Mouse (Mus musculus): ENCODE data around the gene Opa3.
"Not testable (repeated sequence)": the region's sequence is repeated elsewhere in the genome, so short reads cannot be mapped to it uniquely, and the experiment has no call there.

The Opa3 gene

DNA sequence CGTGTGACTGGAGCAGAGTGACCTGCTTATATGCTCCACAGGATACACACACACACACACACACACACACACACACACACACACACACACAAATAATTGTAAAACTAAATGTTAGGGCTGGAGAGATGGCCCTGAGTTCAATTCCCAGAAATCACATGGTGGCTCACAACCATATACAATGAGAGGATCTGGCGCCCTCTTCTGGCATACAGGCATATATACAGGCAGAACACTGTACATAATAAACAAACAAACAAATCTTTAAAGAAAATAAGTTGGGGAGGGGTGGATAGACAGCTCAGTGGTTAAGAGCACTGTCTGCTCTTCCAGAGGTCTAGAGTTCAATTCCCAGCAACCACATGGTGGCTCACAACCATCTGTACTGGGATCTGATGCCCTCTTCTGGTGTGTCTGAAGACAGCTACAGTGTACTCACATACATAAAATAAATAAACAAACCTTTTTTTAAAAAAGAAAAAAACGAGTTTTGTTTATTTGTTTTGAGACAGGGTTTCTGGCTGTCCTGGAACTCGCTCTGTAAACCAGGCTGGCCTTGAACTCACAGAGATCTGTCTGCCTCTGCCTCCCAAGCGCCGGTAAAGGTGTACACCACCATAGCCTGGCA is 53.7 kb downstream of the Opa3 start:
- not testable (repeated sequence) for DNase-seq (ENCODE audit: low spot score in 2 of 2)

DNA sequence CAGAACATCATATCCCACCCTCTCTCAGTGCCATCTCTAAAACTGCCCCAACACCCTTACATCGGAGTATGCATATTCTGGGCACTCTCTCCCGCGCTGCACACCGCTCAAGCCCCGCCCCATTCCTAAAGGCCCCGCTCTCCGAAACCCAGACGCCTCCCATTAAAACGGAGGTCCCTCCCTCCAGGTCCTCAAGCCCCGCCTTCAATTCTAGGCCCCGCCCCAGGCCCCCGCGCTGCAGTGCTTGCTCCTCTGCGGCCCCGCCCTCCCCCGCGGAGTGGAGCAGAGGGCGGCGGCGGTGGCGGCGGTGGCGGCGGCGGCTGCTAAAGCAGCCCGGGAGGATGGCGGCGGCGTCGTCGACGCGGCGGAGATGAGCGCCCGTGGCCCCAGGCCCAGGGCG is 54.3 kb downstream of the Opa3 start, which contains the start of gene Rtn2:
Gene Rtn2 (plus strand): TSS at position 240 of the 400 bp plus-strand sequence.
- peak; percentile 62 to 68 for DNase-seq (ENCODE audit: low spot score in 2 of 2)

DNA sequence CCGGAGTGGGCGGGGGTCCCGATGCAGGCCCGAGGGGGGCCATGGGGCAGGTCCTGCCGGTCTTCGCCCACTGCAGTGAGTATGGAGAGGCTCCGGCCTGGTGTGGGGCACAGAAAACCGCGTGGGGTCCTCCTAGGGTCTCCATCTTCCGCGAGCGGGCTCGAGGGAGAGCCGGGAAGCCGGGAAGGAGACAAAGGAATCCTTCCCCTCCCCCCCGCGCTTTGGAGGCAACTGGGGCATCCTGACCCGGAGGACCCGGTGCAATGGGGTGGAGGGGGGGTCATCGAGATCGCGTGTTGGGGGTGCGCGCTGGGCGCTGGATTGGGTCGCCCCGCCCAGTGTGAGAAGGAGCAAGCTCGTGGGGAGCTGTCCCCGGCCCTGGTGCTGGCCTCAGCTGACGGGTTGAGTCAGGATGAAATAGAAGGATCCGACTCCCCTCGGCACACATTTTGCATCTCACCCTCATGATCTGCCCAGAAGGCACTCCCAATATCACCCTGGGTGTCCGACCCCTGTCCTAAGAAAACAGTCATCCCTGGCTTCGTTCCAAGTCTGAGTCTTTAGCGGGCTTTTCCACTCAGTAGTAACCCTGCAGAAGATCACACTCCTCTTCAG is 54.8 kb downstream of the Opa3 start:
- no peak for DNase-seq (ENCODE audit: low spot score in 2 of 2)

DNA sequence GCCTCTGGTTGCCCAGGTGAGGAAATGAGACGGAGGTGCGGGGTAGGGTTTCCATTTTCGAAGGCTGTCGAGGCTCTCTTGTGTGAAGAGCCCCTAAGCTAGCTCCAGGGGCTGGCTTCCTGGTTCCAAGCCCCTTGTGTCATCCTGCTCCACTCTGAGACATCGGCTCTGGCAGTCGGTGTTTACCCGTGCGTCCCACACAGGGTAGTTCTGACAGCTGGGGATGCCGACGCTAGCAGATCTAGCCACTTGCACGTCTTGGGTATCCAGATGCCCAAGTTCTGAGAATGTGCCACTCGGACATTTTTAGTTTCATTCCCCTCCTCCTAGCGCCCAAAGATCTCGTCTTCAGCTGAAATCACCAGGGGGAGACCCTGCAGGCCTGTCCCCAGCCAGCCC is 55.3 kb downstream of the Opa3 start:
- no peak for DNase-seq (ENCODE audit: low spot score in 2 of 2)

DNA sequence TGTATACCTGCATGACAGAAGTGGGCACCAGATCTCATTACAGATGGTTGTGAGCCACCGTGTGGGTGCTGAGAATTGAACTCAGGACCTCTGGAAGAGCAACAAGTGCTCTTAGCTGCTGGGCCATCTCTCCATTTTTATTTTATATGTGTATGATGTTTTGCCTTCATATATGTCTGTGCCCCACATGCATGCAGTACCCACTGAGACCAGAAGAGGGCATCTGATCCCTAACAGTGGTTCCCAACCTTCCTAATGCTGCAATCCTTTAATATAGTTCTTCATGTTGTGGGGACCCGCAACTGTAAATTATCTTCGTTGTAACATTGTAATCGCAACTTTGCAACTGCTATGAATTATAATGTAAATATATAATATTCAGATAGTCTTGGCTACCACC is 56.6 kb downstream of the Opa3 start:
- DNase-seq (ENCODE audit: low spot score in 2 of 2) = peak in 1 of 2 experiments; percentile 65

DNA sequence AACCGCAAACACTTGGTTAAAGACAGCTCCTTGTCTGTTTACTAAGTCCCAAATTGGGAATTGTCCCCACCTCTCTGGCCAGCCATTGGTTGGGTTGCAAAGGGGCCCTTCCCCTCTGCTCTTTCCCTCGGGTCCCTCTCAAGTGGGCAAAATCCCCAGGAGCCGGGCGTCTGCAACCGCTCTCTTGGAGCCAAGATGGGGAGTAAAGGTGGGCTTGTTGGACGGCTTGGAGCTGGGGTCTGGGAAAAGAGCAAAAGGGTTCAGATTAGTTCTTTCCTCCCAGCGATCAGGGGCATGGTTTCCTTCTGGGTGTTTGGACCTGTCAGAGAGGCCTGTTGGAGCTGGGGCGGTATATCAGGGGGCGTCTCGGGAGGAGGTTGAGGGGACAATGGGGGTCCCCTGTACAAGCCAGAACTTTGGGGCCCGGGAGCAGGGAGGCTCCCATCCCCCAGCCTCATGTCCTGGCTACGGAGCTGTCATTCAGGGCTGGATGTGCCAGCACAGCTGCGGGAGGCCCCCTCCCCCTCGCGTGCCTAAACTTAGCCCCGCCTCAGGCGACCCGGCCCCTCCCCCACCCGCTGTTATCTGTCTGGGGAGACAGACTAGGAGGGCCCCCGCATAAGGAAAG is 62.9 kb downstream of the Opa3 start:
- no peak for DNase-seq (ENCODE audit: low spot score in 2 of 2)

DNA sequence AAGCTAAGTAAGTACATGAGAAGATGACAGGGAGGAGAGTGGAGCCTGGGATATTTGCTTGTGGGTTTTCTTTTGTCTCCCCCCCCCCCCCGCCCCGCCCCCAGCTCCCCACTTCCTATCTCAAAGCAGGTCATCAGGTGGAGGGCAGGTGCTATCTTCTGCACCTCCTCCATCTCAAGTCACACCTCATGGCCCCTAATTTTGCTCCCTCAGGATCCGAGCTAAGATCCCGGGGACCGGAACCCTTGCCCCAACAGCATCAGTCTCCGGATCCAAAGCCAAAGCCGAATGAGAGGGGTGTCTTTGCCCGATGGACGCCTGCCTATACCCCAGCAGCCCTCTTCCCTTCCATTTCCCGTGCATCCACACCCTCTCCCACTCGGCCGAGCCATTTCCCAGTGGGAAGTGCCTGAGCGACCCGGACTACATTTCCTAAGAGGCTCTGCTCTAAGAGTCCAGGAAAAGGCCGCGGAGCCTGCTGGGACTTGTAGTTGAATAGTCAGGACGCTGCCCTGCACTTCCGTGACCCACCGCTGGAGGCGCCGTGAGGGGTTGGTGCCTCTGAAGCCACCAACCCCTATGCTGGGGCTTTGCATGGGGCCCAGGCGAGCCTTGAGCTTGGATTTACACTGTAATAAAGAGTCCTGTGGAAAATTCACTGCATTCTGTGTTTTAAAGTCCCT is 67.5 kb downstream of the Opa3 start:
- DNase-seq (ENCODE audit: low spot score in 2 of 2) = peak; percentile 82 to 95

DNA sequence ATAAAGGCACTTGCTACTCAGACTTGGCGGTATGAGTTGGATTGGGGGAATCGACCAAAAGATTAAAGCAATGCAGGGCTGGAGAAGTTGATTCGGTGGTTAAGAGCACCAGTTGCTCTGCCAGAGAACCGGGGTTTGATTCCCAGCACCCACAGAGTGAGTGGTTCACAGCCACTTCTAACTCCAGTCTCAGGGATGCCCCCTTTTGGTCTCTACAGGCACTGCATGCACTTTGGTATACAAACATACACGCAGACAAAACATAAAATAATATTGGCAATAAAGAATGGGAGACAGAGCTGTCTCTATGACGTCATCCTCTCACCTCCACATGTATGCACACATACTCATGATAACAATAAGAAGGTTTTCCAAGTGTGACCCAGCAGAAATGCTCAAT is 68.9 kb downstream of the Opa3 start:
- DNase-seq (ENCODE audit: low spot score in 2 of 2) = no peak

DNA sequence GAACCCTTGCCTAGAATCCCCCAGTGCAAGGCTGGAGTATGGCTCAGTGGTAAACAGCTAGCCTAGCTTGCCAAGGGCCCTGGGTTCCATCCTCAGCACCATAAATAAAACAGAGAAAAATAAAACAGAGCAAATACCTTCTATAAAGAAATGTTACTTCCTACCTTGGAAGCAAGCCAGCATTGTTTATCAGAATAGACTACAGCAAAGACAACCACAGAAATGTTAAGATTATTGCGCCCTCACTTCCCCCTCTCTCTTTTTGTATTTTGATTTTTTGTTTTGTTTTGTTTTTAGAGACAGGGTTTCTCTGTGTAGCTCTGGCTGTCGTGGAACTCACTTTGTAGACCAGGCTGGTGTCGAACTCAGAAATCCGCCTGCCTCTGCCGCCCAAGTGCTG is 69.7 kb downstream of the Opa3 start:
- no peak for DNase-seq (ENCODE audit: low spot score in 2 of 2)

DNA sequence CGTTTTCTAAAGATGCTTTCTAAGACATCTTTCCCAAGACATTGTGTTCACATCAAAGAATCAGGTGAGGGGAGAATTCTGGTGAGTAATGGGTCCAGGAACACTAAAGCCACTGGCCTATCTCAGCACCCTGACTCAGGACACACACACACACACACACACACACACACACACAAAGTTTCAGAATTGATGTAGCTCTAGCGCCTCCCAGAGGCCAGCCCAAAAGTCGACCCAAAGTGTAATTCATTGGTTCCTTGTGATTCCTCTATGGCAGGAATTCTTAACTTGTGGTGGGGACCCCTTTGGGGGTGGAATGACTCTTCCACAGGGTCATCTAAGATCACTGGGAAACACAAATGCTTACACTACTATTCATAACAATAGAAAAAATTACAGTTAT is 71.1 kb downstream of the Opa3 start:
- no peak for DNase-seq (ENCODE audit: low spot score in 2 of 2)

DNA sequence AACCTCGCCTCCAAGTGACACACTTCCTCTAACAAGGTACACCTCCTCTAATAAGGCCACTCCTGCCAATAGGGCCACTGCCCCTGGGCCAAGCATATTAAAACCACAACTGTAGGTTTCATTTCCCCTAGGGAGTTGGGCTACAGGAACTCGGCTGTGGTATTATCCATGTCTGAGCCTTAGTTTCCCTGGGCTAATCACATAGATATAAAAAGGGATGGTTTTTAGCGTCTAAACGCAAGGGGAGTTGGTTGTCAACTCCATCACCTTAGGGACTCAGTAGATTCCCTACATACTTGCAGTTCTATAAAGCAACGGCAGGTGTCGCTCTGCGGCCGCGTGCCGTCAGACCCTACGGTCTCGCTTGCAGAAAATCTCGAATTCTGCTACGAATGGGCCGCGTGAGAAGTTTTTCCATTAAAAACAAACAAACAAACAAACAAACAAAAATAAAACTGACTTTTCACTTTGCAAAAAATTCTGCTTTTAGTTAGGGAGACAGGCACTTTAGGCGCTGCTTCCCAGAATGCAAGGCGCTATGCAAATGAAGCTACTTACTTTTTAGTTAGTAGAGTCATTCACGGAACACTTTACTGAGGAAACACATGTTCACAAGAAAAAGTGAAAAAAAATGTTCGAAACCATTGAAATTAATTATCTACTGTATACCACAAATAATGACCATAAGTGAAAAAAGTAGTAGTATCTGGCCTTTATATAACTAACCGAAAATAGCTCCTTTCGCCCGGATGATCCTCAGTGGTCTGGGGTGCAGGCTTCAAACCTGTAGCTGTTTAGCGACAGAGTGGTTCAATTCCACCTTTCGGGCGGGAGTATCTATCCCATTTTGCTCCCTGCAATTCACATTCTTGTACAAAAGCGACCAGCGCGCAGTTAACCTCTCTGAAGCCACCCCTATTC is 72.6 kb downstream of the Opa3 start:
- DNase-seq (ENCODE audit: low spot score in 2 of 2) = peak; percentile 60 to 75

DNA sequence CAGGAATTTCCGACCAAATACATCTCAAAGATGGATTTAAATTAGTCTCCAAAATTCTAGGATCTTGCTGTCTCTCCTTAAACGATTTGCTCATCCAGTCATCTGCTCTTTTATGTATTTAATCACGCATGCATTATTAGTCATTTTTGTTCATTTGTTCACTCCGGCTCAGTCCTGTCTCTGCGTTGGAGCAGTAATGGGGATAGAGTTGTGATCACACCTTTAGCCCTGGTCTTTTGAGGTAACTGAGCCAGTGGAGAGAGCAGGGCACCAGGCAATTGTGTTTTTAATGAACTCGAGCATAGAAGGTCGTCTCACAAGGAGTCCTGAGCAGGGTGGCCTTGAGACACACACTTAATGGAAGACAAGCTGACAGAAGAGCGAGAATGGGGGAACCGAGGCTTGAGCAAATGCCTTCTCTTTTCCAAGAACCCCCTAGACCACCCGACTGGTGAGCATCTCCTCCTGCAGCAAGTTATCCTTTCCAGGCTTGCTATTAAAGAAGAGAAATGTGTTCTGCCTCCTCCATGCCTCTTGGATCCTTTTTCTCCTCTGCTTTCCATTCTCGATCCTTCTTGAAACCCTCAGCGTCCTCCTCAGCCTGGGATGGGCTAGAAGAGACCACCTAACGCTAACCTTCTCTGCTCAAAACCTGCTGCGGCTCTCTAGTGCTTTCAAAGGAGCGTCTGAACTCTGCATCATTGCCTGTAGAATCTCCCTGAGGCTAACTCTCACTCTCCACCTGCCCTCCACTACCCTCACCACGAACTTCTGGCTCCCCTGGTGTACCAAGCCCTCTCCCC is 73.5 kb downstream of the Opa3 start:
- no peak for DNase-seq (ENCODE audit: low spot score in 2 of 2)

DNA sequence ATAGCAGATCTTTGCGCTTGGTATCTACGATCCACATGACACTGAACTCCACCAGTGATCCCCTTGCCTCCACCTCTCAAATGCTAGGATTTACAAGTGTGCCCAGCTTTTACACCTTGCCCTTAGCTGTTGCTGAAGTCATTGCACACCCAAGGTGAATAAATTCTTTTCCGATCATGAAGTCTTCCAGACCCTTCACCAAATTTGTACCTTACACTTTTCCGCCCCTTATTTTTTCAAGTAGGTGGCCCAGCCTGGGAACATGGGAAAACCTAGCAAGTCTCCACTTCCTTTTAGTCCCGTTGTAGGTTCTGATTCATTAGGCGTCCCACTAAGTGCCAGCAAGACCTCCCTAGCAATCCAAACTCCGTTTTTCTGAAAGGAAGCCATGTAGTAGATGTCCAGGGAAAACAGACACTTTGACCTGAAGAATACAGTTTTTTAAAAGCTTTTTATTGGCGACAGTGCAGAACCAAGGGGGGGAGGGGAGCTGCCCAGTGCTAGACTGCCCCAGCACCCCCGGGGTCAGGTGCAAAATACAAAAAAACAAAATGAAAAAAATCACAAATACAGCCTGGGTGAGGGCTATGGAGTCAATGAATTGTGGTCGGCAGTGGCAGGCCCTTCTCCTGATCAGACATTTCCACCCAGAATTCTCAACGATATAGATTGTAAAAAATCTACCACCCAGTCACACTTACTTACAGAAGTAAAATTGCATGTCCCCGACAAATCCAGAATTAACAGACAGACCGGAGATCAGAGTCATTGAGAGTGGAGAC is 74.3 kb downstream of the Opa3 start:
- DNase-seq (ENCODE audit: low spot score in 2 of 2) = no peak

DNA sequence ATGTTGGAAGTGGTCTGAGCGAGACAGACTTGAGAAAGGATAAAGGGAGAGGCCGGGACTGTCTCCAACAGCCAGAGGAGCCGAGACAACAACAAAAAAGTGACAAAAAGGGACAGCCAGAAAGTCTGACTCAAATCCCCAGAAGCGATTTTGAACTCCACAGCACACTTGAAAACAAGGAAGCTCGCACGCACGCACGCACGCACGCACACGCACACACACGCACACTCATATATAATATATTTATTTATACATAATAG is 74.8 kb downstream of the Opa3 start:
- no peak for DNase-seq (ENCODE audit: low spot score in 2 of 2)

DNA sequence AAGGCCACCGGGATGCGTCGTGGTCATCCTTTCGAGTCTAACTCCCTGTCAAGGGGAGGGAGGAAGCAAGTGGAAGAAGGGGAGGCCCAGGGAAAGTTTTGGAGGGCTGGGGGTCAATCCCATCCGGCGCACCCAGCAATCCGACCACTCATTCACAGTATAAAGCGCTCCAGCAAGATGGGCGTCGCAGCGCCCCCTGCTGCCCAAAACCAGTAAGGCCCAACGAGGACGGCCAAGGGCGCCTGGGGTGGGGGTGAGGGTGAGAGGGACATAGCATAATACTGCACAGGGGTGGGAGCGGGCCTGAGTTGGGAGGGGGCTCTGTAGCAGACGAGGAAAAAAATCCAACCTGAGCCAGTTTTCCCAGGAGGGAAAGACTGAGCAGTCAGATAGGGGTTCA is 75.6 kb downstream of the Opa3 start:
- DNase-seq (ENCODE audit: low spot score in 2 of 2) = peak; percentile 61 to 77

DNA sequence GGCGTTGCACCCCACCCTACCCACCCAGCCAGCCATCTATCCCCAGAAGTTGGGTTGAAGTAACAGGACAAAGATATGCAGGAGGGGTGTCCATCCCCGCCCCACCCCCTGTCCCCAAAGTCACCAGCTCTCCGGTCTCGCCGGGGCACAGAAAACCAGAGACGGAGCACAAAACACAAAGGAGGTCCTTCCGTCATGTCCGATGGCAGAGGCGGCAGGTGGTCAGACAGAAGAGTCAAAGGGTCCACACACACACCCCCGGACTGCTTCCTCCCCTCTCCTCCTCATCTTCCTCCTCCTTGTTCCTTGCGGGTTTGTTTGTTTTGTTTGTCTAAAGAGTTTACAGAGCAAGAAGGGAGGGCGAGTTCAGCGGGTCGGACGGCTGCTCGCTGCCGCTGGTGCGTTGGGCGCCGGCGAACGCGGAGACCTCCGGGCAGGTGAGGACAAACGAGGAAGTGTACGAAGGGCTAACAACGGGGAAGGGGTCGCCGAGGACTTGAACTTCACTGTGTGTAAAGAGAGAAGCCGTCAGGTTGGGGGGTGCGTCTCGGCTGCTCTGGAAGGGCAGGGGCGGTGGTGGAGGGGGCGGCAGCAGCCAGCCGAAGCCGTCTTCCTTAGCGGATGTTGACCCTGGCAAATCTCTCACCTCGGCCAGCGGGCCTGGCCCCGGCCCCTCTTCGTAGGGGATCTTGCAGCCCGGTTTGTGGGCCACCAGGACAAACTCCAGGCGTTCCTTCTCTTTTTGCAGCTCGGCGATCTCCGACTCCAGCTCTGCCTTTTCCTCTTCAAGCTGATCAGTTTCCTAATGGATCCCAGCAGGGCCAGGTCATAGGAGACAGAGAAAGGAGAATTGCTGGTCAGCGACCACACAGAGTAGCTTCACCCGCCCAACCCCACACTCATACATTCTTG is 76.6 kb downstream of the Opa3 start:
- no peak for DNase-seq (ENCODE audit: low spot score in 2 of 2)

DNA sequence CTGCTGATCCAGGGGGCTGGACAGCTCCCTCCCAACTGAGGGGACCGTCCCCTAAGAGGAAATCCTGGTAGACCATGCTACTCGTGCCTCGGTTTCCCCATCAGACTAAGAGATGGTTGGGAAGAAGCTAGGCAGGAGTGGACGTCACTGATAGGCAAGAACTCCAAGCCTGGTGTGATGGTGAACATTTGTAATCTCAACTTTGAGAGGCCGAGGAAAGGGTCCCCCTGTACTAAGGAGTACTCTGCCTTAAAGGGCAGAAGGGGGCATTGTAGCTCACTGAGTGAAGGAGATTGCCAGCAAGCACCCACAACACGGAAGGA is 77.2 kb downstream of the Opa3 start:
- DNase-seq (ENCODE audit: low spot score in 2 of 2) = no peak

All from spleen, postnatal 14 days (tissue).